Mouse (Mus musculus) cerebellum, adult 11 months (tissue): ENCODE data around the gene Scgb2b17.
"Not testable (repeated sequence)": the region's sequence is repeated elsewhere in the genome, so short reads cannot be mapped to it uniquely, and the experiment has no call there.

Experiments used
- DNase-seq: peaks from one replicate; pipeline ENCODE4 v3.0.0; 2022

Gene Scgb2b17

DNA sequence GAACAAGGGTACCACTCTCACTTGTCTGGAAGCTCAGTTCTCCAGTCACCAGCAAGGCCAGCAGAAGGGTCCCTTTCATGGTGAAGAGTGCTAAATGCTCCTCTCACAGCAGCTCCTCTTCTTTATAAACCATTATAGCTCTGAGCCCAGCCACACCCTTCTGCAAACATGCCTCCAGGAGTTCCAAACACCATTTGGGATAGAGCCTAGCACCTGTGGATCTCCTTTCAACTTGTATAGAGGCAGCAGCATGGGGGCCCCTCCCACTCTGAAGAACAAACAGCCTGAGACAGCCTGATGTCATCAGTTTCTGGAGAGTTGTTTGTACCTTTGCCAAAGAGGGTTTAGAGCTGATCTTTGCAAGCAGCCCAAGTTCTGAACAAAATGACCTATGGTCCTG is at the start of gene Scgb2b17:
Gene Scgb2b17, minus strand, starts transcription at position 101 of the 400 bp plus-strand sequence.
- DNase-seq = not testable (repeated sequence)

DNA sequence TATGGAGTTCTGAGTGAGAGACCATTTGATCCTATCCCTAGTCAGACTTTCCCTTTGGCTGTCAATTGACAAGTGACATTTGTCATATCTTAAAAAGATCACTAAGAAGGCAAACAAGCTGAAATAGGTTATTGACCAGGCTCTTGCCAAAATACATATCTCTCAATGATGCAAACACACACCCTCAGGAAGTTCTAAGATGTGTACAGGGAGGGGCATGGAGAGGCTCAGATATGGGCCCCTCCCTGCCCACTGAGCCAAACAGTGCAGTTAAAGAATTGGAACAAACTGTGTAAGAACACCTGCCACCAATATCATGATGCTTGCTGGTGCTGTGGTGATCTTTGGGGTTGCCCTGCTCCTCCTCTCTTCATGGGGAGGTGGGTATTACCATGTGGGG is 6.8 kb upstream of the Scgb2b17 start, which contains the start of gene Scgb1b17:
Gene Scgb1b17, plus strand, starts transcription at position 301 of the 400 bp plus-strand sequence.
- not testable (repeated sequence) for DNase-seq
